ENCODE assay signal across 8 mouse cellular contexts in the genomic region with DNA sequence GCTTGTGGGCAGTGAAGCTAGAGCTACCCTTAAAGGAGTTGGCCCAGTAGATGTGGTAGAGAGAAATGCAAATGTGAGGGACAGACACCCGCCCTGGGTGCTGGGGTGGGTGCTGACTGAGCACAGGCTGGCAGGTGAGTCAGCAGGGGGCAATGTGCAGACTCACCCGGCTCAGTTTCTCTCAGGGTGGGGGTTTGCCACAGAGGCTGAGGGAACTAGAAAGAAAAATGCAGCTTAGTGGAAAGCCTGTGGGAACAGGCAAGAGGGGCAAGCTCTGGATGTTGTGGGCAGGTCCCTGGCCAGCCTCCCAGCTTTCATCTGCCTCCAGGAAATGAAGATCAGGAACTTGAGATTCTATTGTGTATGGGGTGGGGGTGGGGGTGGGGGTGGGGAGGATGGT. TPM values are rescaled to one million over a fixed set of nuclear protein-coding genes. Genes with fewer than 3 reads are reported as not detected.
DNase-seq lines count a peak whose midpoint lies in the region; ATAC-seq lines count a peak whose summit lies in the region.

No protein-coding gene starts in this region.

- peaks cover 5% of the 10 kb centered on the region; the same call in 1 of the 2 replicates for H3K4me1 ChIP-seq in heart, embryonic 16.5 days (ENCODE audit: control insufficient read depth, insufficient read depth, low read length)
- H3K4me1 ChIP-seq in limb, embryonic 10.5 days, result peaks cover 14% of the 10 kb centered on the region

- H3K9ac ChIP-seq in heart, embryonic 16.5 days (ENCODE audit: low read length), result no peak overlapping the region

- H3K36me3 ChIP-seq in heart, embryonic 16.5 days (ENCODE audit: control insufficient read depth, insufficient read depth), result no peaks in the 10 kb centered on the region
- H3K36me3 ChIP-seq in limb, embryonic 10.5 days, result no peaks in the 10 kb centered on the region

- no peak for DNase-seq in frontal cortex, postnatal 10 days (ENCODE audit: low spot score in 2 of 2)
- peak; percentile 32 for DNase-seq in adrenal gland, postnatal 25 days
- no peak for DNase-seq in limb, embryonic 10.5 days (ENCODE audit: low spot score)
- peak; percentile 41 for DNase-seq in ovary, postnatal 36 days (ENCODE audit: low spot score)
- DNase-seq in retina, postnatal 1 day, result no peak

- no peaks in the 10 kb centered on the region for H3K9me3 ChIP-seq in heart, embryonic 16.5 days (replicated peaks; ENCODE audit: control insufficient read depth, low read length)
- no peaks in the 10 kb centered on the region for H3K9me3 ChIP-seq in limb, embryonic 10.5 days (replicated peaks)

- H3K4me3 ChIP-seq in heart, embryonic 16.5 days (ENCODE audit: low read length), result no peak overlapping the region
- no peak overlapping the region for H3K4me3 ChIP-seq in limb, embryonic 10.5 days

- WGBS in heart, embryonic 16.5 days, result 28% methylated on average over 2 of the region's 2 CpGs
- 33% methylated on average over 2 of the region's 2 CpGs for WGBS in limb, embryonic 10.5 days

- no peak overlapping the region for H3K4me2 ChIP-seq in heart, embryonic 16.5 days (ENCODE audit: low read depth, low read length)

- no peaks in the 10 kb centered on the region for H3K27me3 ChIP-seq in heart, embryonic 16.5 days (ENCODE audit: control insufficient read depth, insufficient read depth, low read length)
- H3K27me3 ChIP-seq in limb, embryonic 10.5 days (ENCODE audit: low read depth, poor library complexity, severe bottlenecking), result no peaks in the 10 kb centered on the region

- ATAC-seq in frontal cortex, adult (ENCODE audit: low TSS enrichment), result peak; percentile 47
- ATAC-seq in heart, embryonic 16.5 days (replicated peaks; ENCODE audit: extremely low read depth, insufficient read depth, low FRiP score), result peak; percentile 50
- ATAC-seq in erythroid progenitor cell, adult 5-6 weeks (replicated peaks; ENCODE audit: low FRiP score, poor library complexity, severe bottlenecking), result no peak

- H3K27ac ChIP-seq in heart, embryonic 16.5 days (ENCODE audit: low read length), result peak overlapping the region; percentile 87
- H3K27ac ChIP-seq in limb, embryonic 10.5 days, result peak overlapping the region; percentile 36; the same call in 1 of the 2 replicates

RNA-seq across cellular contexts. Expression of gene Cdcp1, which starts 21.9 kb away (rescaled TPM):
- total RNA-seq in adrenal gland, postnatal 25 days (2021), result 0.12 and 0.24 TPM in 2 replicates
- 1.7 and 2.2 TPM in 2 replicates for polyA plus RNA-seq in heart, embryonic 16.5 days (2015; fragmentation: Nextera tagmentation; extraction: Ambion mirVana)
- polyA plus RNA-seq in limb, embryonic 10.5 days (2016; fragmentation: Nextera tagmentation; extraction: Ambion mirVana), result 2.8 and 3.5 TPM in 2 replicates
- total RNA-seq in erythroid progenitor cell, adult 5-6 weeks (2015; ENCODE audit: low replicate concordance), result not detected in 2 replicates
- total RNA-seq in erythroid progenitor cell, adult 5-6 weeks (2017; ENCODE audit: low replicate concordance), result not detected in 2 replicates

RNA-seq across cellular contexts. Expression of gene Tmem158, which starts 22.8 kb away (rescaled TPM):
- 7.9 and 9.5 TPM in 2 replicates for total RNA-seq in adrenal gland, postnatal 25 days (2021)
- polyA plus RNA-seq in heart, embryonic 16.5 days (2015; fragmentation: Nextera tagmentation; extraction: Ambion mirVana), result 6.5 and 7.4 TPM in 2 replicates
- polyA plus RNA-seq in limb, embryonic 10.5 days (2016; fragmentation: Nextera tagmentation; extraction: Ambion mirVana), result 4.2 and 4.9 TPM in 2 replicates
- not detected in 2 replicates for total RNA-seq in erythroid progenitor cell, adult 5-6 weeks (2015; ENCODE audit: low replicate concordance)
- 2.1 TPM in 1 of 2 replicates, not detected in the other for total RNA-seq in erythroid progenitor cell, adult 5-6 weeks (2017; ENCODE audit: low replicate concordance)

Comparison
In these comparisons a context has a peak if more than half of its experiments do, and no peak if none do; other contexts are left out.
1. DNase-seq: peak in adrenal gland, postnatal 25 days (single experiment) and ovary, postnatal 36 days (single experiment); none in frontal cortex, postnatal 10 days (0 of 2), limb, embryonic 10.5 days (single experiment) and retina, postnatal 1 day (single experiment).